Mouse (Mus musculus): Measurements from ENCODE around the gene Rnf220.

- TF ChIP-seq CTCF (IDR thresholded peaks at IDR 0.05; ENCODE audit: low read depth) = no peak
- TF ChIP-seq EP300 (IDR thresholded peaks at IDR 0.05; ENCODE audit: low read depth) = no peak
Measured at GRCm38 (mm10) chr4:117537002-117537401, 40.1 kb upstream of the Rnf220 start.

All from liver, postnatal 0 days (tissue).